Mouse (Mus musculus) forebrain, embryonic 16.5 days (tissue): ENCODE measurements around the gene Speg. TPM values are rescaled to one million over a fixed set of nuclear protein-coding genes. Genes with fewer than 3 reads are reported as not detected.

ENCODE experiments used
- polyA plus RNA-seq: library from polyadenylated mRNA; unstranded; fragments of >200 nt; fragmentation: Nextera tagmentation; extraction: Ambion mirVana; gene quantifications from 2 replicates; pipeline ENCODE4 v1.2.1, GENCODE M21; 2015

Gene Speg
- polyA plus RNA-seq, 1 experiment from 2014 or later: 12.9 TPM

Other genes with a start within 250 kb of the Speg start
- gene Slc23a3, start 241.4 kb upstream of the Speg start, polyA plus RNA-seq: not detected in 2 replicates
- gene Cnppd1, start 232.6 kb upstream of the Speg start, polyA plus RNA-seq: 57.1 and 58.5 TPM in 2 replicates
- 91.9 and 102 TPM in 2 replicates for gene Retreg2, start 232.5 kb upstream of the Speg start, polyA plus RNA-seq
- gene Zfand2b, start 206.7 kb upstream of the Speg start, polyA plus RNA-seq: 41.9 and 47.2 TPM in 2 replicates
- 44.0 and 51.9 TPM in 2 replicates for gene Abcb6, start 194.9 kb upstream of the Speg start, polyA plus RNA-seq
- 27.2 and 32.7 TPM in 2 replicates for gene Ankzf1, start 183.1 kb upstream of the Speg start, polyA plus RNA-seq
- gene Atg9a, start 183.1 kb upstream of the Speg start, polyA plus RNA-seq: 46.4 and 48.8 TPM in 2 replicates
- 20.7 and 22.0 TPM in 2 replicates for gene Glb1l, start 164.5 kb upstream of the Speg start, polyA plus RNA-seq
- gene Stk16, start 164.5 kb upstream of the Speg start, polyA plus RNA-seq: 130 and 151 TPM in 2 replicates
- 18.6 and 18.7 TPM in 2 replicates for gene Tuba4a, start 155.4 kb upstream of the Speg start, polyA plus RNA-seq
- not detected in 2 replicates for gene A630095N17Rik, start 143.2 kb upstream of the Speg start, polyA plus RNA-seq
- 51.5 and 59.3 TPM in 2 replicates for gene Dnajb2, start 138.9 kb upstream of the Speg start, polyA plus RNA-seq
- 6.1 and 10.7 TPM in 2 replicates for gene Ptprn, start 110.8 kb upstream of the Speg start, polyA plus RNA-seq
- 29.3 and 76.1 TPM in 2 replicates for gene Resp18, start 96.9 kb upstream of the Speg start, polyA plus RNA-seq
- gene Dnpep, start 57.3 kb upstream of the Speg start, polyA plus RNA-seq: 146 and 150 TPM in 2 replicates
- gene Des, start 15.0 kb upstream of the Speg start, polyA plus RNA-seq: 1.2 and 1.5 TPM in 2 replicates
- gene Gmppa, start 60.6 kb downstream of the Speg start, polyA plus RNA-seq: 86.4 and 93.1 TPM in 2 replicates
- gene Asic4, start 75.1 kb downstream of the Speg start, polyA plus RNA-seq: 4.0 and 7.2 TPM in 2 replicates
- gene Chpf, start 104.0 kb downstream of the Speg start, polyA plus RNA-seq: 28.1 and 29.2 TPM in 2 replicates
- 59.8 and 60.5 TPM in 2 replicates for gene Tmem198, start 104.2 kb downstream of the Speg start, polyA plus RNA-seq
- 19.6 and 21.6 TPM in 2 replicates for gene Obsl1, start 131.2 kb downstream of the Speg start, polyA plus RNA-seq
- 13.7 and 18.1 TPM in 2 replicates for gene Inha, start 131.8 kb downstream of the Speg start, polyA plus RNA-seq
- 16.7 and 22.4 TPM in 2 replicates for gene Stk11ip, start 146.2 kb downstream of the Speg start, polyA plus RNA-seq
- gene Slc4a3, start 171.0 kb downstream of the Speg start, polyA plus RNA-seq: 37.4 and 50.4 TPM in 2 replicates